Mouse (Mus musculus) cortical plate, adult 2 months (tissue): ENCODE results near the gene Atp6v1f. TPM values are rescaled to one million over a fixed set of nuclear protein-coding genes. Genes with fewer than 3 reads are reported as not detected.
A peak's percentile ranks its signal among the peaks of the same experiment; 100 is the strongest.

ENCODE experiments used
- H3K27ac ChIP-seq: fragments of 200-500 bp; 2 replicates; pipeline ENCODE4 v1.5.1; 2012; ENCODE audit warnings: low read length, control low read depth, inconsistent platforms; ENCODE audit not compliant: insufficient read depth
- H3K4me1 ChIP-seq: fragments of 200-500 bp; 2 replicates; pipeline ENCODE4 v1.6.1; 2011; ENCODE audit warnings: low read length; ENCODE audit not compliant: control insufficient read depth, insufficient read depth
- H3K4me3 ChIP-seq: fragments of 200-500 bp; 2 replicates; pipeline ENCODE4 v1.5.1; 2011; ENCODE audit warnings: mild to moderate bottlenecking, low read length, control low read depth; ENCODE audit not compliant: insufficient read depth
- CTCF ChIP-seq: fragments of 200-500 bp; IDR thresholded peaks from 2 replicates; pipeline ENCODE4 v1.5.1; 2011; ENCODE audit warnings: mild to moderate bottlenecking, control low read depth, low read length; ENCODE audit not compliant: insufficient read depth; ENCODE audit errors: extremely low read depth
- POLR2A ChIP-seq: fragments of 200-500 bp; IDR thresholded peaks from 2 replicates; pipeline ENCODE4 v1.6.1; 2011; ENCODE audit warnings: mild to moderate bottlenecking, low read length, control low read depth; ENCODE audit not compliant: insufficient read depth; ENCODE audit errors: extremely low read depth
- polyA plus RNA-seq: library from polyadenylated mRNA; depleted of rRNA; stranded (reverse); fragments of >200 nt; gene quantifications from 2 replicates; pipeline ENCODE4 v1.2.3, GENCODE M21; 2012

Gene Atp6v1f
- polyA plus RNA-seq, 1 experiment = 411 TPM

DNA sequence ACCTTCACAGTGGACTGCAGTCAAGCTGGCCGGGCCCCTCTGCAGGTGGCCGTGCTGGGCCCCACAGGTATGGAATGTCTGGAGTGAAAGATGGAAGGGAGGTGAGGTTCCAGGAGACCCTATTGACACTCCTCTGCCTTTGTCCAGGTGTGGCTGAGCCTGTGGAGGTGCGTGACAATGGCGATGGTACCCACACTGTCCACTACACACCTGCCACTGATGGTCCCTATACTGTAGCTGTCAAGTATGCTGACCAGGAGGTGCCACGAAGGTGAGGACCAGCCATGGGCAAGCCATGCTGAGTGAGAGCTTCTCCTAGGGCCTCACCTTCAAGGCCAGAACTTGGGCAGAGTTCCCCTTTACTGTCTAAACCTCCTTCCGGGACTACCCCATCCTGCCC lies 16.9 kb upstream of the Atp6v1f start:
- Histone ChIP-seq H3K4me3 (no peak overlapping the region), H3K27ac (no peak overlapping the region), H3K4me1 (no peaks in the 10 kb centered on the region)
- TF ChIP-seq POLR2A = no peak
- TF ChIP-seq CTCF = no peak

DNA sequence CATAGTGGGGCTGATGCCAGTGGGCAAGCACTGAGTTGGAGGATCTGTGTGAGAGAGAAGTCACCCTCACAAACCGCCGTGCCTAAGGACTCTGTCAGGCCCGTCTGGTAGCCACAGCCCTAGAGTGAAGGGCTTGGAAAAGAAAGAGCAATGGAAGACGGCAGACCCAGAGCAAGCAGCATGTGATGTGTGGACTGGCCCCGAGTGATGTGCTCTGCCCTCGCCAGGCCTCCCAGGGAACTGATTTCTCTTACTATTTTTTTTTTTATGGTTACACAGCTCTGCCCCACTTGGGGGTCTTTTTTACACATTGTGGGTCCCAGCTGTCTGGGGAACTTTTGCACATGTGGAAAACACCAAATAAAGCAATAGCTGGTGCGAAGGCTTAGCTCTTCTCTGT lies 6.0 kb upstream of the Atp6v1f start:
- Histone ChIP-seq H3K4me1 (no peaks in the 10 kb centered on the region), H3K27ac (no peak overlapping the region), H3K4me3 (no peak overlapping the region)
- no peak for TF ChIP-seq POLR2A
- no peak for TF ChIP-seq CTCF

DNA sequence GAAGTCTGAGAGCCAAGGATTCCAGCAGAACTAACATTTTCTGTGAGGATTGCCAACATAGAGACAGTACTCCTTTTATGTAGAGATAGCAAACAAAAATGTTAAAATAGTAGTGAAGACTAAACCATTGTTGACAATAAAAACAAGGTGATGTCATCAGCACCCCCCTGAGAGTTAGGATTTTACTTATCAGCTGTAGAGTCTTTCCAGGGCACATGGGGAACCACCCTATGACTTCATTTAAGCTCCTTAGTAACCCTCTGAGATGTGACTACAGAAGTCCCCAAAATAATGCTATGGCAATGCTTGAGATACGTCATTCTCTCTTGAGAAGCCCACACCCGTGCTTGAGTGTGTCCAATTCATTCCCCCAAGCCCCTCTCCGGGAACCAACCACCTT lies 4.1 kb upstream of the Atp6v1f start:
- H3K4me1 ChIP-seq = no peaks in the 10 kb centered on the region
- TF ChIP-seq POLR2A (no peak), CTCF (no peak)
- H3K27ac ChIP-seq = no peak overlapping the region
- H3K4me3 ChIP-seq = no peak overlapping the region

DNA sequence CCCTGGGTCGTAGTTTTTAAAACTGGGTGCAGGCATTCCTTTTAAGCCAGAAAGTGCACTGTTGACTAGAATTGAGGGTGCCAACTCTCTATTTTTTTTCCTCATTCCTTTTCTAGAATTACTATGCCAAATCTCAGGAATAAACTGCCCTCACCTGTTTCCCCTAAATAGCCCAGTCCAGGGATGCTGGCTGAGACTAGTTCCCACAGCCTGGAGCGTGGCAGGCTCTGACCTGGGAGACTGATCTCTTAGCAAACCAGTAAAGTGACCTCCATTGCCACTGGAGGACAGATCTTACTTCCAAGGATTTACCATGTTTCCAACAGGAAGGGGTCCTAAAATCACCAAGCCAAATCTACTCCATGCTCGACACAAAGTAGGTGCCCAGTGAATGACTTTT lies 1.3 kb downstream of the Atp6v1f start:
- peak overlapping the region; percentile 92; the same call in 1 of the 2 replicates for H3K4me3 ChIP-seq

DNA sequence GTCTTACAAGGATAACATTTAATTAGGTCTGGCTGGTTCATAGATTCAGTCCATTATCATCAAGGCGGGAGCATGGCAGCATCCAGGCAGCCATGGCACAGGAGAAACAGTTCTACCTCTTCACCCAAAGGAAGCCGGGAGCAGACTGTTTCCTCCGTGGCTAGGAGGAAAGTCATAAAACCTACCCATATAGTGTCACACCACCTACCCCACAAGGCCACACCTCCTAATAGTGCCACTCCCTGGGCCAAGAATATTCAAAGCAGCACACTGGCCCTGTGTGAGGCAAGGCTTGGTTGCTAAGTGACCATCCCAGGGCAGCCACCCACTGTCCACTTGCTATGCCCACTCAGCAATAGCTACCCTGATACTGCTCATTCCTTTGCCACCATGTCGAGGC lies 3.6 kb downstream of the Atp6v1f start, which contains the start of gene Atp6v1fnb:
TSS of gene Atp6v1fnb (plus strand) at position 301 of the 400 bp plus-strand sequence.
- Histone ChIP-seq H3K27ac (no peak within 1 kb of the TSS), H3K4me3 (no peak within 1 kb of the TSS), H3K4me1 (no peaks in the 10 kb centered on the region)
- TF ChIP-seq POLR2A = no peak

More for the DNA sequence above, 1.3 kb downstream of the Atp6v1f start:
- TF ChIP-seq POLR2A (no peak), CTCF (no peak)
- H3K4me1 ChIP-seq = no peaks in the 10 kb centered on the region
- no peak overlapping the region for H3K27ac ChIP-seq

DNA sequence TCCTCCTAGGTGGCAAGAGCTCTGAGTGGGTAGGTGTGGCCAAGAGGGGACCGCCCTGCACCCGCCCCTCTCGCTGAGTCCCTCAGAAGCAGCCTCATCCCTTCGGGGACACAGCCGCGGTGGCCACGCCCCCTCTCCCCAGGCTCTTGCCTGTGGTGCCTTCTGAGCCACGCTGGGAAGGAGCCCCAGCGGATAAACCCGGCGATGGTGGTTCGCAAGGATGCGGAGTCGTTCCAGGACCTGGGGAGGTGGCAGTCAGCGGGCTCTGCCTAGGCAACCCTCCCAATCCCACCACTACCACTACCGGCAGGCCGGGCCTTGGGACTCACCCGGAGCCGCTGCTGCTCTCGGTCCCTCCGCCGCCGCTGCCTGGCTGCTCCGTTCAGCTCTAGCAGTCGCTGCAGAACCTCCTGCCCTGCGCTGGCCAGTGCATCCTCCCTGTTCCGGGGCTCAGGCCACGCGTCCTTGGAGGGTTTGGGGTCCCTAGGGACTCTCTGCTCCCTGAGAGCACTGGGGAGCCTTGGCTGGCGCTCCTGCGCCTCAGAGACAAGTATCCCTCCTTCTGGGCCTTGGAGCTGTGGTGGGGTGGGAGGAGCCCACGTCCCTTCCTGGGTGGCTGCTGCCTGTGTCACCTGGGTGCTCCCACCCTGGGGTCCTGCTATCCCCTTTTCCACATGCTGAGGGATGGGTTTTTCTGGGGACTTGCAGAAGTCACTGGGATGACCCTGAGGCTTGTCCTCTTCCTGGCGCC lies 6.6 kb downstream of the Atp6v1f start:
- H3K4me1 ChIP-seq = no peaks in the 10 kb centered on the region
- TF ChIP-seq POLR2A (peak; percentile 50; the same call in 1 of the 2 replicates), CTCF (no peak)
- peak overlapping the region; percentile 24 for H3K4me3 ChIP-seq
- no peak overlapping the region for H3K27ac ChIP-seq

DNA sequence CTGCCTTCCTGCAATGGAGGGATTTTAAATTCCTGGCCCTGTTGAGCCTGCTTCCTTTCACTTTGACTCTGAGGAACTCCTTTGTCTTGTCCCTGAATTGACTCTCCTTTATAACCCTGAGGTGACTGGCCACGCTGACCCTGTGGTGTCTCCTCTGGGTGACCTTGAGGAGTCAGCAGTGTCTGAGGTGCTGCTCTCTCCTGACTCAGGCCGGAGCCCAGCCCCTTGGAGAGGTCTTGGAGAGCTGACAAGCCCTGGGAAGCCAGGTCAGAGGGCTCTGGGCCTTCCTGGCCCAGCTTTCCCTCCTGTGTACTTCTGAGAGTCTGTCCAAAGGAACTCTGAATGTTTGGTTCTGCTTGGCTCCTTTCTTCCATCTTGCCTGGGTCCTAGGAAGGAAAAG lies 7.2 kb downstream of the Atp6v1f start:
- H3K4me3 ChIP-seq = no peak overlapping the region
- TF ChIP-seq POLR2A = no peak
- no peak for TF ChIP-seq CTCF
- H3K4me1 ChIP-seq = no peaks in the 10 kb centered on the region
- H3K27ac ChIP-seq = no peak overlapping the region

DNA sequence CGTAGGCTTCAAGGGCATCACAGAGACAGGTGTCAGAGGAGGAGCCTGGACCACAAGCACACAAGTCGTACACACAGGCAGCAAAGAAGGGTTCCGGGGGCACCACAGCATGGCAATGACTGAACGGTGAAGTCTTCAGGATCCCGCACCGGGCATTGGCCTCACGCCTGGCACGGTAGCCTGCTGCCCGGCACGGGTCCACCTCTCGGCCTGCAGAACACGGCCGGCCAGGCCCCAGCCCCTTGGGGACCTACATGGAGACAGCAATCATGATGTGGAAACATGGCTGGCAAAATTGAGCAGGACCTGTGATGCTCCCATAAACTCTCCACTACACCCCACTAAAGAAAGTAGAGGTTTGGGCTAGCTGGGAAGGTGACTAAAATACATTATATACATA lies 15.2 kb downstream of the Atp6v1f start:
- Histone ChIP-seq H3K4me3 (no peak overlapping the region), H3K4me1 (no peaks in the 10 kb centered on the region), H3K27ac (no peak overlapping the region)
- TF ChIP-seq CTCF = no peak
- TF ChIP-seq POLR2A = no peak

DNA sequence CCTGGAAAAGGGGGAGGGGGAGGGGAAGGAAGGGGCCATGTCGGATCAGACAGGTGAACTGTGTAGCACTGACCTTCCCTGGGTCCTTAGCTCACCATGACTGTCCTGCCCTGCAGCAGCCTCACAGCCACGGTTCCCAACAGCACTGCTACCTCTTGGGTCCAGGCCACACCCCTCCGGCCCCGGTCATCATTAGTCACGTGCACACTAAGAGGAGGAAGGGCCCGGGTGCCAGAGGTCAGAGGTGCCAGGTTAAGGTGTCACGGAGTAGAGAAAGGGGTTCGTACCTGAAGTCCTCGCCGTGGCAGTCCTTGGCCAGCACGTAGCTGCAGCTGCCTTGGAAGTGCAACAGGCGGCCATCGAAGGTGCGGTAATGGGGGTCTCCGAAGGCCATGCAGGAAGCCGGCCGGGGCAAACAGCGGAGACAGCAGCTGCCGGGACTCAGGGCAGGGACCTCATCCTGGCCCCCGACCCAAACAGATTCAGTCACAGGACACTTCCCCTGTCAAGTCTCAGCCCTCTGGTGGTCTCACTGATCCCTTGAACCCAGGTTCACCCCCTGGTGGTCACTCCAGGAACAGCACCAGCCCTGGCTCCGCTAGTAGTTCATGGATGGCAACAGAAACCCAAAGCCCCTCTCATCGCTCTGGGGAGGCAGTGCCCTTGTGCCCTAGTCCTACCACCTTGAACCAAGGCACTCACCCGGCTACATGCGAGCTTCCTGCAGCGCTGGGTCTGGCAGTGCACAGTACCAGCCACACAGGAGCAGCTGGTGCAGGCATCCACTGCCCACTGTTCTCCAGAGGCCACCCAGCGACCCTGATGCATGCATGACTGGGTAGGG lies 17.4 kb downstream of the Atp6v1f start:
- Histone ChIP-seq H3K27ac (no peak overlapping the region), H3K4me1 (no peaks in the 10 kb centered on the region), H3K4me3 (no peak overlapping the region)
- TF ChIP-seq CTCF (peak; percentile 70), POLR2A (no peak)

DNA sequence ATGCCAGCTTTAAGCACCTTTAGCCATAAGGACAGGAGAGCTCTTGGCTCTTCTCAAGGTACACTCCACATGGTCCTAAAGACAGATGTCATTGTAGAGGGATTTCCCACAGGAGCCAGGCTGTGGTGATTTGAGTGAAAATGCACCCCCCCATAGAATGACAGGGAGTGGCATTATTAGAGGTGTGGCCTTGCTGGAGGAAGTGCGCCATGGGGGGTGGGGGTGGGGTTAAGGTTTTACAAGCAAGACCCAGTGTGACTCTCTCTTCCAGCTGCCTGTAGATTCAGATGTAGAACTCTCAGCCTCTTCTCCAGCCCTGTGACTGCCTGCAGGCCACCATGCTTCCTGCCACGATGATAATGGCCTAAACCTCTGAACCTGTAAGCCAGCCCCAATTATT lies 18.4 kb downstream of the Atp6v1f start:
- TF ChIP-seq CTCF (no peak), POLR2A (no peak)
- Histone ChIP-seq H3K4me1 (no peaks in the 10 kb centered on the region), H3K27ac (no peak overlapping the region), H3K4me3 (no peak overlapping the region)
